Mouse (Mus musculus): ENCODE measurements at regions not wholly inside any gene's neighbourhood (a gene's known extent, or its start where the extent isn't known, plus 50 kb on each side); places are given as distances from the start of the nearest gene placed in this dataset.

- 71% methylated on average over 8 of the region's 8 CpGs for WGBS
These were observed 243.3 kb upstream of the Nr5a2 start for GRCm38 (mm10) chr1:137203512-137203911.

GRCm38 (mm10) chr1:137200931-137201330 is 240.7 kb upstream of the Nr5a2 start:
- no peak for ATAC-seq (replicated peaks; ENCODE audit: low FRiP score)
- WGBS = 84% methylated on average over 11 of the region's 11 CpGs
- no peaks in the 10 kb centered on the region for H3K9me3 ChIP-seq (ENCODE audit: control insufficient read depth, low read length)

More at GRCm38 (mm10) chr1:137203512-137203911, 243.3 kb upstream of the Nr5a2 start:
- ATAC-seq (replicated peaks; ENCODE audit: low FRiP score) (peak; percentile 15; the same call in 1 of the 2 replicates), DNase-seq (ENCODE audit: low spot score) (no peak)
- Histone ChIP-seq H3K9me3 (ENCODE audit: control insufficient read depth, low read length) (no peaks in the 10 kb centered on the region), H3K27ac (ENCODE audit: low read depth, low read length) (no peak overlapping the region), H3K9ac (ENCODE audit: low read depth, low read length) (no peak overlapping the region), H3K27me3 (replicated peaks; ENCODE audit: control insufficient read depth, insufficient read depth, low read length) (no peaks in the 10 kb centered on the region), H3K4me1 (replicated peaks; ENCODE audit: control insufficient read depth, insufficient read depth, low read length) (no peaks in the 10 kb centered on the region), H3K4me3 (ENCODE audit: low read depth, low read length) (no peak overlapping the region), H3K4me2 (no peak overlapping the region), H3K36me3 (ENCODE audit: control insufficient read depth, insufficient read depth, low read length) (no peaks in the 10 kb centered on the region)

GRCm38 (mm10) chr1:137195962-137196361 is 235.7 kb upstream of the Nr5a2 start:
- Histone ChIP-seq H3K4me1 (replicated peaks; ENCODE audit: control insufficient read depth, insufficient read depth, low read length) (no peaks in the 10 kb centered on the region), H3K4me3 (ENCODE audit: low read depth, low read length) (no peak overlapping the region), H3K9me3 (ENCODE audit: control insufficient read depth, low read length) (no peaks in the 10 kb centered on the region), H3K4me2 (no peak overlapping the region), H3K9ac (ENCODE audit: low read depth, low read length) (no peak overlapping the region), H3K36me3 (ENCODE audit: control insufficient read depth, insufficient read depth, low read length) (no peaks in the 10 kb centered on the region), H3K27me3 (replicated peaks; ENCODE audit: control insufficient read depth, insufficient read depth, low read length) (no peaks in the 10 kb centered on the region), H3K27ac (ENCODE audit: low read depth, low read length) (no peak overlapping the region)
- 0 out of 2 replicates have a peak, but pooled peaks have one; percentile 10 for ATAC-seq (replicated peaks; ENCODE audit: low FRiP score)
- DNase-seq (ENCODE audit: low spot score) = no peak

More at GRCm38 (mm10) chr1:137200931-137201330, 240.7 kb upstream of the Nr5a2 start:
- H3K9ac ChIP-seq (ENCODE audit: low read depth, low read length) = no peak overlapping the region
- DNase-seq (ENCODE audit: low spot score) = no peak
- H3K36me3 ChIP-seq (ENCODE audit: control insufficient read depth, insufficient read depth, low read length) = no peaks in the 10 kb centered on the region
- no peak overlapping the region for H3K27ac ChIP-seq (ENCODE audit: low read depth, low read length)
- no peaks in the 10 kb centered on the region for H3K27me3 ChIP-seq (replicated peaks; ENCODE audit: control insufficient read depth, insufficient read depth, low read length)
- no peak overlapping the region for H3K4me2 ChIP-seq
- H3K4me1 ChIP-seq (replicated peaks; ENCODE audit: control insufficient read depth, insufficient read depth, low read length) = no peaks in the 10 kb centered on the region
- H3K4me3 ChIP-seq (ENCODE audit: low read depth, low read length) = no peak overlapping the region

GRCm38 (mm10) chr1:137195065-137195620 is 234.9 kb upstream of the Nr5a2 start:
- H3K36me3 ChIP-seq (ENCODE audit: control insufficient read depth, insufficient read depth, low read length) = no peaks in the 10 kb centered on the region
- no peak overlapping the region for H3K9ac ChIP-seq (ENCODE audit: low read depth, low read length)
- DNase-seq (ENCODE audit: low spot score) (no peak), ATAC-seq (replicated peaks; ENCODE audit: low FRiP score) (no peak)
- WGBS = 65% methylated on average over 3 of the region's 3 CpGs
- no peaks in the 10 kb centered on the region for H3K4me1 ChIP-seq (replicated peaks; ENCODE audit: control insufficient read depth, insufficient read depth, low read length)
- H3K27me3 ChIP-seq (replicated peaks; ENCODE audit: control insufficient read depth, insufficient read depth, low read length) = no peaks in the 10 kb centered on the region
- H3K9me3 ChIP-seq (ENCODE audit: control insufficient read depth, low read length) = no peaks in the 10 kb centered on the region
- no peak overlapping the region for H3K4me3 ChIP-seq (ENCODE audit: low read depth, low read length)
- no peak overlapping the region for H3K27ac ChIP-seq (ENCODE audit: low read depth, low read length)
- no peak overlapping the region for H3K4me2 ChIP-seq

GRCm38 (mm10) chr1:137178231-137178630 is 218.0 kb upstream of the Nr5a2 start:
- 87% methylated on average over 4 of the region's 4 CpGs for WGBS
- H3K4me2 ChIP-seq = no peak overlapping the region
- H3K4me3 ChIP-seq (ENCODE audit: low read depth, low read length) = no peak overlapping the region
- no peaks in the 10 kb centered on the region for H3K36me3 ChIP-seq (ENCODE audit: control insufficient read depth, insufficient read depth, low read length)
- DNase-seq (ENCODE audit: low spot score) (no peak), ATAC-seq (replicated peaks; ENCODE audit: low FRiP score) (no peak)
- no peak overlapping the region for H3K27ac ChIP-seq (ENCODE audit: low read depth, low read length)
- no peaks in the 10 kb centered on the region; the same call in 1 of the 2 replicates for H3K4me1 ChIP-seq (replicated peaks; ENCODE audit: control insufficient read depth, insufficient read depth, low read length)
- H3K9me3 ChIP-seq (ENCODE audit: control insufficient read depth, low read length) = no peaks in the 10 kb centered on the region
- no peaks in the 10 kb centered on the region for H3K27me3 ChIP-seq (replicated peaks; ENCODE audit: control insufficient read depth, insufficient read depth, low read length)
- no peak overlapping the region for H3K9ac ChIP-seq (ENCODE audit: low read depth, low read length)

- Histone ChIP-seq H3K4me1 (replicated peaks; ENCODE audit: control insufficient read depth, insufficient read depth, low read length) (no peaks in the 10 kb centered on the region; the same call in 1 of the 2 replicates), H3K27me3 (replicated peaks; ENCODE audit: control insufficient read depth, insufficient read depth, low read length) (no peaks in the 10 kb centered on the region), H3K4me2 (no peak overlapping the region), H3K9ac (ENCODE audit: low read depth, low read length) (no peak overlapping the region), H3K36me3 (ENCODE audit: control insufficient read depth, insufficient read depth, low read length) (no peaks in the 10 kb centered on the region), H3K4me3 (ENCODE audit: low read depth, low read length) (no peak overlapping the region), H3K9me3 (ENCODE audit: control insufficient read depth, low read length) (no peaks in the 10 kb centered on the region), H3K27ac (ENCODE audit: low read depth, low read length) (no peak overlapping the region)
- ATAC-seq (replicated peaks; ENCODE audit: low FRiP score) (no peak), DNase-seq (ENCODE audit: low spot score) (no peak)
- WGBS = 76% methylated on average over 15 of the region's 15 CpGs
These were observed 216.4 kb upstream of the Nr5a2 start for GRCm38 (mm10) chr1:137176696-137177095.

- Histone ChIP-seq H3K27ac (ENCODE audit: low read depth, low read length) (no peak overlapping the region), H3K9me3 (ENCODE audit: control insufficient read depth, low read length) (no peaks in the 10 kb centered on the region), H3K36me3 (ENCODE audit: control insufficient read depth, insufficient read depth, low read length) (no peaks in the 10 kb centered on the region), H3K27me3 (replicated peaks; ENCODE audit: control insufficient read depth, insufficient read depth, low read length) (no peaks in the 10 kb centered on the region), H3K4me2 (no peak overlapping the region), H3K9ac (ENCODE audit: low read depth, low read length) (no peak overlapping the region), H3K4me1 (replicated peaks; ENCODE audit: control insufficient read depth, insufficient read depth, low read length) (no peaks in the 10 kb centered on the region; the same call in 1 of the 2 replicates), H3K4me3 (ENCODE audit: low read depth, low read length) (no peak overlapping the region)
- no peak for ATAC-seq (replicated peaks; ENCODE audit: low FRiP score)
- 62% methylated on average over 5 of the region's 5 CpGs for WGBS
- no peak for DNase-seq (ENCODE audit: low spot score)
These were observed 213.8 kb upstream of the Nr5a2 start for GRCm38 (mm10) chr1:137174081-137174480.

GRCm38 (mm10) chr1:137172128-137172527 is 211.9 kb upstream of the Nr5a2 start:
- Histone ChIP-seq H3K4me2 (no peak overlapping the region), H3K9ac (ENCODE audit: low read depth, low read length) (no peak overlapping the region), H3K36me3 (ENCODE audit: control insufficient read depth, insufficient read depth, low read length) (no peaks in the 10 kb centered on the region), H3K27ac (ENCODE audit: low read depth, low read length) (no peak overlapping the region), H3K9me3 (ENCODE audit: control insufficient read depth, low read length) (no peaks in the 10 kb centered on the region), H3K4me1 (replicated peaks; ENCODE audit: control insufficient read depth, insufficient read depth, low read length) (no peaks in the 10 kb centered on the region; the same call in 1 of the 2 replicates), H3K4me3 (ENCODE audit: low read depth, low read length) (no peak overlapping the region), H3K27me3 (replicated peaks; ENCODE audit: control insufficient read depth, insufficient read depth, low read length) (no peaks in the 10 kb centered on the region)
- DNase-seq (ENCODE audit: low spot score) (no peak), ATAC-seq (replicated peaks; ENCODE audit: low FRiP score) (no peak)
- WGBS = 83% methylated on average over 6 of the region's 6 CpGs

- Histone ChIP-seq H3K27me3 (replicated peaks; ENCODE audit: control insufficient read depth, insufficient read depth, low read length) (no peaks in the 10 kb centered on the region), H3K27ac (ENCODE audit: low read depth, low read length) (no peak overlapping the region), H3K4me2 (no peak overlapping the region), H3K4me3 (ENCODE audit: low read depth, low read length) (no peak overlapping the region), H3K9me3 (ENCODE audit: control insufficient read depth, low read length) (no peaks in the 10 kb centered on the region), H3K9ac (ENCODE audit: low read depth, low read length) (no peak overlapping the region), H3K36me3 (ENCODE audit: control insufficient read depth, insufficient read depth, low read length) (no peaks in the 10 kb centered on the region), H3K4me1 (replicated peaks; ENCODE audit: control insufficient read depth, insufficient read depth, low read length) (no peaks in the 10 kb centered on the region; the same call in 1 of the 2 replicates)
- DNase-seq (ENCODE audit: low spot score) = no peak
- WGBS = 48% methylated on average over 5 of the region's 5 CpGs
- ATAC-seq (replicated peaks; ENCODE audit: low FRiP score) = peak; percentile 60; the same call in 1 of the 2 replicates
These were observed 211.2 kb upstream of the Nr5a2 start for GRCm38 (mm10) chr1:137171451-137171850.
